Mouse (Mus musculus) myocyte (in vitro differentiated cells): ENCODE data around the gene Adora3.

Experiments used
- POLR2A ChIP-seq: IDR thresholded peaks from one replicate; pipeline ENCODE4 v1.6.1; 2011; ENCODE audit warnings: low read depth, mild to moderate bottlenecking, control low read depth, moderate library complexity; ENCODE audit not compliant: insufficient read length
- POLR2AphosphoS2 ChIP-seq: IDR thresholded peaks from one replicate; pipeline ENCODE4 v1.6.1; 2011; ENCODE audit warnings: low read depth, control low read depth; ENCODE audit not compliant: insufficient read length
- REST ChIP-seq: IDR thresholded peaks from one replicate; pipeline ENCODE4 v1.6.1; 2011; ENCODE audit warnings: mild to moderate bottlenecking, control low read depth, moderate library complexity; ENCODE audit not compliant: insufficient read depth, insufficient read length
- TCF12 ChIP-seq: IDR thresholded peaks from one replicate; pipeline ENCODE4 v1.6.1; 2011; ENCODE audit warnings: mild to moderate bottlenecking, control low read depth; ENCODE audit not compliant: poor library complexity, insufficient read depth, severe bottlenecking

- no peak for TF ChIP-seq TCF12
- no peak for TF ChIP-seq POLR2A
- no peak for TF ChIP-seq POLR2AphosphoS2
- TF ChIP-seq REST: no peak
Measured at GRCm38 (mm10) chr3:105876022-105876421, 5.4 kb downstream of the Adora3 start.
